Mouse (Mus musculus): ENCODE results near the gene Nup210l. TPM values are rescaled to one million over a fixed set of nuclear protein-coding genes. Genes with fewer than 3 reads are reported as not detected.

Gene Nup210l
- polyA plus RNA-seq, 2 experiments = 0.28 TPM; not detected in 1

- no peaks in the 10 kb centered on the region for H3K27me3 ChIP-seq (ENCODE audit: control insufficient read depth, insufficient read depth, low read length)
- peak within 1 kb of the TSS; percentile 64 for H3K27ac ChIP-seq
- DNase-seq (ENCODE audit: low read depth in 3 of 3, low spot score in 3 of 3) (peak; percentile 91 to 93 (median 93)), ATAC-seq (ENCODE audit: insufficient read depth) (peak; percentile 99)
- H3K36me3 ChIP-seq (replicated peaks; ENCODE audit: control insufficient read depth, insufficient read depth, low read depth) = peaks cover 2% of the 10 kb centered on the region
- WGBS (ENCODE audit: insufficient replicate concordance) = under 1% methylated on average over 40 of the region's 40 CpGs
- peaks cover 5 to 7% of the 10 kb centered on the region in 2 experiments; a peak in 3 of 4 replicates for H3K4me1 ChIP-seq (replicated peaks; ENCODE audit: control insufficient read depth in 2 of 2, insufficient read depth in 2 of 2, low read length in 1 of 2)
- H3K9ac ChIP-seq (replicated peaks) = peak within 1 kb of the TSS; percentile 86
- H3K9me3 ChIP-seq (ENCODE audit: control insufficient read depth, low read length) = no peaks in the 10 kb centered on the region
- H3K4me3 ChIP-seq (ENCODE audit: insufficient read depth in 1 of 2, low read depth in 2 of 2, low read length in 2 of 2) = peak within 1 kb of the TSS; percentile 89 to 98
- H3K4me2 ChIP-seq (ENCODE audit: low read depth) = peak within 1 kb of the TSS; percentile 82
- no peak for TF ChIP-seq EP300 (IDR thresholded peaks at IDR 0.05; ENCODE audit: low read depth)
- TF ChIP-seq CTCF (IDR thresholded peaks at IDR 0.05; ENCODE audit: low read depth) = no peak
These were observed 149.9 kb downstream of the Nup210l start, which contains the start of gene Crtc2 for GRCm38 (mm10) chr3:90253653-90254418. Gene Crtc2, plus strand, starts transcription at chr3:90254163.

GRCm38 (mm10) chr3:90254419-90255193 lies 150.7 kb downstream of the Nup210l start:
- peak overlapping the region; percentile 64 for H3K27ac ChIP-seq
- no peak for TF ChIP-seq CTCF (IDR thresholded peaks at IDR 0.05; ENCODE audit: low read depth)
- TF ChIP-seq EP300 (IDR thresholded peaks at IDR 0.05; ENCODE audit: low read depth) = no peak
- peak overlapping the region; percentile 89 to 98 for H3K4me3 ChIP-seq (ENCODE audit: insufficient read depth in 1 of 2, low read depth in 2 of 2, low read length in 2 of 2)
- no peaks in the 10 kb centered on the region for H3K27me3 ChIP-seq (ENCODE audit: control insufficient read depth, insufficient read depth, low read length)
- WGBS (ENCODE audit: insufficient replicate concordance) = under 1% methylated on average over 41 of the region's 41 CpGs
- peak overlapping the region; percentile 86 for H3K9ac ChIP-seq (replicated peaks)
- peak overlapping the region; percentile 82 for H3K4me2 ChIP-seq (ENCODE audit: low read depth)
- DNase-seq (ENCODE audit: low read depth in 3 of 3, low spot score in 3 of 3) (peak in 1 of 3 experiments; percentile 13), ATAC-seq (ENCODE audit: insufficient read depth) (peak; percentile 67)
- H3K36me3 ChIP-seq (replicated peaks; ENCODE audit: control insufficient read depth, insufficient read depth, low read depth) = peaks cover 6% of the 10 kb centered on the region
- H3K4me1 ChIP-seq (replicated peaks; ENCODE audit: control insufficient read depth in 2 of 2, insufficient read depth in 2 of 2, low read length in 1 of 2) = peaks cover 5 to 7% of the 10 kb centered on the region in 2 experiments; a peak in 3 of 4 replicates
- no peaks in the 10 kb centered on the region for H3K9me3 ChIP-seq (ENCODE audit: control insufficient read depth, low read length)

- WGBS (ENCODE audit: insufficient replicate concordance) = 4% methylated on average over 2 of the region's 2 CpGs
- no peak for ATAC-seq (ENCODE audit: insufficient read depth)
These were observed 151.2 kb downstream of the Nup210l start for GRCm38 (mm10) chr3:90255194-90255565.

GRCm38 (mm10) chr3:90255784-90256353 lies 151.9 kb downstream of the Nup210l start:
- H3K4me1 ChIP-seq (replicated peaks; ENCODE audit: control insufficient read depth in 2 of 2, insufficient read depth in 2 of 2, low read length in 1 of 2) = peaks cover 5 to 7% of the 10 kb centered on the region in 2 experiments; a peak in 3 of 4 replicates
- H3K27ac ChIP-seq = no peak overlapping the region
- TF ChIP-seq EP300 (IDR thresholded peaks at IDR 0.05; ENCODE audit: low read depth) = no peak
- no peak for TF ChIP-seq CTCF (IDR thresholded peaks at IDR 0.05; ENCODE audit: low read depth)
- H3K4me3 ChIP-seq (ENCODE audit: insufficient read depth in 1 of 2, low read depth in 2 of 2, low read length in 2 of 2) = no peak overlapping the region
- no peak for ATAC-seq (ENCODE audit: insufficient read depth)
- no peaks in the 10 kb centered on the region for H3K9me3 ChIP-seq (ENCODE audit: control insufficient read depth, low read length)
- WGBS (ENCODE audit: insufficient replicate concordance) = 89% methylated on average over 14 of the region's 14 CpGs
- H3K4me2 ChIP-seq (ENCODE audit: low read depth) = no peak overlapping the region
- no peak overlapping the region for H3K9ac ChIP-seq (replicated peaks)
- no peak for DNase-seq (ENCODE audit: low read depth in 3 of 3, low spot score in 3 of 3)
- no peaks in the 10 kb centered on the region for H3K27me3 ChIP-seq (ENCODE audit: control insufficient read depth, insufficient read depth, low read length)
- peaks cover 13% of the 10 kb centered on the region for H3K36me3 ChIP-seq (replicated peaks; ENCODE audit: control insufficient read depth, insufficient read depth, low read depth)

More at GRCm38 (mm10) chr3:90255194-90255565, 151.2 kb downstream of the Nup210l start:
- Histone ChIP-seq H3K36me3 (replicated peaks; ENCODE audit: control insufficient read depth, insufficient read depth, low read depth) (peaks cover 12% of the 10 kb centered on the region), H3K27me3 (ENCODE audit: control insufficient read depth, insufficient read depth, low read length) (no peaks in the 10 kb centered on the region), H3K9me3 (ENCODE audit: control insufficient read depth, low read length) (no peaks in the 10 kb centered on the region), H3K4me2 (ENCODE audit: low read depth) (peak overlapping the region; percentile 82), H3K4me3 (ENCODE audit: insufficient read depth in 1 of 2, low read depth in 2 of 2, low read length in 2 of 2) (peak overlapping the region; percentile 89 to 98), H3K27ac (no peak overlapping the region; the same call in 1 of the 2 replicates), H3K4me1 (replicated peaks; ENCODE audit: control insufficient read depth in 2 of 2, insufficient read depth in 2 of 2, low read length in 1 of 2) (peaks cover 5 to 7% of the 10 kb centered on the region in 2 experiments; a peak in 3 of 4 replicates), H3K9ac (replicated peaks) (peak overlapping the region; percentile 86)
- no peak for TF ChIP-seq CTCF (IDR thresholded peaks at IDR 0.05; ENCODE audit: low read depth)
- no peak for TF ChIP-seq EP300 (IDR thresholded peaks at IDR 0.05; ENCODE audit: low read depth)
- DNase-seq (ENCODE audit: low read depth in 3 of 3, low spot score in 3 of 3) = no peak
